Mouse (Mus musculus): ENCODE measurements around the gene Bdh2. TPM values are rescaled to one million over a fixed set of nuclear protein-coding genes. Genes with fewer than 3 reads are reported as not detected.
A peak's percentile ranks its signal among the peaks of the same experiment; 100 is the strongest.

The Bdh2 gene
- 2.7 and 4.0 TPM in 2 replicates for polyA plus RNA-seq (2012; rRNA removed)

- DNase-seq (ENCODE audit: extremely low spot score in 1 of 2, low spot score in 1 of 2): peak; percentile 58 to 89
These were observed at the start of gene Bdh2 for GRCm38 (mm10) chr3:135280669-135281415. TSS of gene Bdh2 (plus strand) at chr3:135281221.

GRCm38 (mm10) chr3:135232058-135232457 lies 49.0 kb upstream of the Bdh2 start:
- DNase-seq (ENCODE audit: extremely low spot score in 1 of 2, low spot score in 1 of 2): no peak

GRCm38 (mm10) chr3:135232462-135232861 lies 48.6 kb upstream of the Bdh2 start:
- no peak for DNase-seq (ENCODE audit: extremely low spot score in 1 of 2, low spot score in 1 of 2)

GRCm38 (mm10) chr3:135245733-135246132 lies 35.3 kb upstream of the Bdh2 start:
- peak in 1 of 2 experiments; percentile 30 for DNase-seq (ENCODE audit: extremely low spot score in 1 of 2, low spot score in 1 of 2)

DNA sequence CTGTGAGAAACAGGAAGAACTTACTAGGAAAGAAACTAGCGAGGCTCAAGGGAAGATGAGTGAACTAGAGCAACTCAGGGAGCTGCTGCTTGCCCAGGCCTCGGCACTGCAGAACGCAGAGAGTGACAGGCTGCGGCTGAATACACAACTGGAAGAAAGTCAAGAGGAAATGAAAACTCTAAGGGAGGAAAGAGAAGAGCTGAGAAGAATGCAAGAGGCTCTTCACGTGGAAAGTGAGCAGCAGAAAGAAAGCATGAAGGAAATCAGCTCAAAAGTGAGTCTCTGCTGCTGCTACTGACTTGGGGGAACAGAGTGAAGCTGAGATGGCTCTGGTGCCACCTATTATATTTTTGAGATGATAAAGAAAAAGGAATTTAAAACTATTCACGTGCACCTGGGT lies 34.2 kb upstream of the Bdh2 start:
- DNase-seq (ENCODE audit: extremely low spot score in 1 of 2, low spot score in 1 of 2): no peak

GRCm38 (mm10) chr3:135249104-135249503 lies 31.9 kb upstream of the Bdh2 start:
- no peak for DNase-seq (ENCODE audit: extremely low spot score in 1 of 2, low spot score in 1 of 2)

DNA sequence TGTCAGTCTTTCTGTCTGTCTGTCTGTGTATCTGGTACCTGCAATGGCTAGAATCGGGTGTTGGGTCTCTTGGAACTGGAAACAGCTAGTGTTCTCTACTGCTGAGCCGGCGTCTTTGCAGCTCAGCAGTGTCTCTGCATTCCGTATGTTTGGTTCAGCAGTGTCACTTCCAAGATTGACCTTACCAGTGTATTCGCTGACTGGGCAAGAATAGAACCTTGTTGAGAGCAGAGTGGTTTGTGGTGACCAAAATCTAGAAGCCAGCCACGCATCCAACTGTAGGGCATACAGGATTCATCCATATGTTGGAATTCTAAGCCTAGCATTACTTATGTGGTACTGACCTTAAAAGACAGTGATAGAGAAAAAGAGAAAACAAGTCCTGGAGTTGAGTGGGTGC lies 29.2 kb upstream of the Bdh2 start:
- no peak for DNase-seq (ENCODE audit: extremely low spot score in 1 of 2, low spot score in 1 of 2)

DNA sequence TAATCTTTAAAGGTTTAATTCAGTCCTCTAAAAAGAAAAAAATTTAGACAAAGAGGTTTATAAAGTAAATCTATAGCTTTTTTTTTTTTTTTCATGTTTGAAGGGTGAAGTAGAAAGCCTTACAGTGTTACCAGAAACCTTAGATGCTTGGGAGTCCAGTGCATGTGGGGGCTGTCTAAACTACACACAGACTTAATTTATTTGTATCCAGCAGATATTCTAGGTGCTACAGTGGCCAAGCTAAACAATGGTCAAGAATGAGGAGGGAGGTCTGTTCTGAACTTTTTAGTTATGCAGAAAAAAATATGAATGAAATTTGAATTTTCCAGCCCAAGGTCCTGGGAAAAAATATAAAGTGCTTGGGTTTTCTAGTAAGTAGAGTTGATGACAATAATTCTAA lies 26.2 kb upstream of the Bdh2 start:
- DNase-seq (ENCODE audit: extremely low spot score in 1 of 2, low spot score in 1 of 2): no peak

DNA sequence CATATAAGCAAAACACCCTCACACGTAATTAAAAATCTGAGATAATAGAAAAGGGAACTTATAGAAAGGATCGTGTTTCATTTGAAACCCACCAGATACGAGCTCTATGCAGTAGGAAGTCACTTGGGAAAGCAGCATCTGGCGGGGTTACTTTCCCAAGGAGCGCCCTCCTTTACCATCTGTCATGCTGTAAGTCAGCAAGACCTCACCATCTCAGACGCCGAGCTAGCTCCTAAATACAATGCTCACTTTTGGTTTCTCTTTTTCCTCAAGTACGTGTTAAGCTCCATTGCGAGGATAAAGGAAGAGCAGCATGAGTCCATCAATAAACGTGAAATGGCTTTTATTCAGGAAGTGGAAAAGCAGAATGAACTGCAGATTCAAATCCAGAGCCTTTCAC lies 22.1 kb upstream of the Bdh2 start:
- DNase-seq (ENCODE audit: extremely low spot score in 1 of 2, low spot score in 1 of 2): peak in 1 of 2 experiments; percentile 9

DNA sequence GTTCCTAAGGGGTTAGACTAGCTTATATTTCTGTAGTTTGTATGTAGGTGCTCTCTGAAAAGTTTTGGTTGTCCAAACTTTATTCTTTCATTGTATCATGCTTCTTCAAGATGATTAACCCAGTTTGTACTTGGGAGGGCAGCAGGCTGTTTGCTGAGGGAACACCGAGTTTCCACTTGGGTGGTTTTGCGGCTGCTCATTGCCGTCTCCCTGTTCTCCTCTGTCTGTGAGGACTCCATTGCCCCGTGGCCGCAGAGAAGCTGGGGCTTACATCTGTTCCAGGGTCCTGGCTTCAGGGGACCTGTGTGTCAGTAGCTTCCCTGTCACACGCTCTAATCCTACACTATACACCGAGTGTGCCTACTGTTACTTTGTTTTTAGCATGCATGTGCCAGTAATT lies 20.8 kb upstream of the Bdh2 start:
- no peak for DNase-seq (ENCODE audit: extremely low spot score in 1 of 2, low spot score in 1 of 2)

GRCm38 (mm10) chr3:135268616-135269015 lies 12.4 kb upstream of the Bdh2 start:
- DNase-seq (ENCODE audit: extremely low spot score in 1 of 2, low spot score in 1 of 2): no peak

GRCm38 (mm10) chr3:135269391-135269990 lies 11.5 kb upstream of the Bdh2 start:
- DNase-seq (ENCODE audit: extremely low spot score in 1 of 2, low spot score in 1 of 2): no peak

GRCm38 (mm10) chr3:135272627-135273026 lies 8.4 kb upstream of the Bdh2 start:
- no peak for DNase-seq (ENCODE audit: extremely low spot score in 1 of 2, low spot score in 1 of 2)

DNA sequence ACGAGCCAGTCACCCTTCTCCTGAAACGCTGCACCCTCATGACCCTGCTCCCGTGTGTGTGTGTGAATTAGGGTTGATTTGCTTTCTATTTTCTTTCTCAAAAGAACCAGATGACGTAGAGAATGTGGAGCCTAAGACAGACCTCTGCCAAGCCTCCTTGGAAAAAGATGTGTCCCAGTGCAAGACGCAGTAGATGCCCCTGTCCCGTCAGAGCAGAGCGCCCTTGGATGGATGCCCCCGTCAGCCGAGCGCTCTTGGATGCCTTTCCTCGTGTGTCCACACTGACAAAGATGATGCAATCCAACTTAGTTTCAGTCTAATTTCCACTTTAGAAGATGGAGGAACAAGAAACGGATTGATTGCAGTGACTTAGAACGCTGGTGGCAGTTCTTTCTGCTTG lies 8.0 kb upstream of the Bdh2 start:
- DNase-seq (ENCODE audit: extremely low spot score in 1 of 2, low spot score in 1 of 2): no peak

DNA sequence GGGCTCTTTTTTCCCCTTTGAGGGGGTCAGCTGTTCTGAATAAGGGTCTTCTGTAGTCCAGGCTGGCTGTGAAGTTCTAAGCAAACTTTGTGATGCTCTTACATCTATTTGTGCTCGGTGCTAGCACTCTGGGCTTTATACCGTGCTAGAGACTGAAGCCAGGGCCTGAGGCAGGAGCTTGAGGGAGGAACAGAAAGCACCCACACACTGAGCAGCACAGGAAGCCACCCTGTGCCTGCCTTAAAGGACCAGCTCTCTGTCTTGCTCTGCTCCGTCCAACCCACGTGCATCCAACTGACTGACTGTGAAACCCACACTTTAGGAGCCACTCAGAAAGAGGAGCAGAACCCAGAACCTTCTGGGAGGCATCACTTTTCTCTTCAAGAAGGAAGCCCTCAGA lies 861 bp upstream of the Bdh2 start:
- no peak for DNase-seq (ENCODE audit: extremely low spot score in 1 of 2, low spot score in 1 of 2)

DNA sequence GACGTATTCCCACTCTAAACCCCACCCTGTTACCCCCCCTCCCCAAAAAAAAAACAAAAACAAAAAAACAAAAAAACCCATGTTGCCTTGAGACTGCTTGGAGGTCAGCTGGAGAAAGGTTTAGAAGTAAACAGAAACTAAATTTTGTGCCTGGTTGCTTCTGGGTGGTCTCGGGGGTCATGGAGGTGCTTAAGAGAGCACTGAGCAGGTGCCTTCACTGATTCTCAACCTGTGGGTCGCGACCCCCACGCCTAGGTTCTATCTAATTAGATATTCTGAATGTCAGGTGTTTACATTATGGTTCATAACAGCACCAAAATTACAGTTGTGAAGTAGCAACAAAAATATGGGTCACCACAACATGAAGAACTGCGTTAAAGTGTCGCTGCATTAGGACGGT lies 680 bp downstream of the Bdh2 start:
- no peak for DNase-seq (ENCODE audit: extremely low spot score in 1 of 2, low spot score in 1 of 2)

- DNase-seq (ENCODE audit: extremely low spot score in 1 of 2, low spot score in 1 of 2): no peak
These were observed 4.2 kb downstream of the Bdh2 start for GRCm38 (mm10) chr3:135285256-135285655.

DNA sequence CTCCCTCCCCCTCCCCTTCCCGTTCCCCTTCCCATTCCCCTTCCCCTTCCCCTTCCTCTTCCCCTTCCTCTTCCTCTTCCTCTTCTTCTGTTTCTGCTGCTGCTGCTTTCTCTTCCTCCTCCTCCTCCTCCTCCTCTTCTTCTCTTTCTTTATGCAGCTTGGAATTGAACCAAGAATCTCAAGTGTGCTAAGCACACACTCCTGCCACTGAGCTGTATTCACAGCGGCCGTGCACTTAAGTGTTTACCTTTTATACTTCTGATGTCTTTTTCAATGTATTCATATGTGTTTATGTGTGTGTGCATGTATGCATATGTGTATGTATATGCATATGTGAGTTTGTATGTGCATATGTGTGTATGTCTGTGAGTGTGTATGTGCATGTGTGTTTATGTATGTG lies 4.8 kb downstream of the Bdh2 start:
- no peak for DNase-seq (ENCODE audit: extremely low spot score in 1 of 2, low spot score in 1 of 2)

- no peak for DNase-seq (ENCODE audit: extremely low spot score in 1 of 2, low spot score in 1 of 2)
These were observed 7.2 kb downstream of the Bdh2 start for GRCm38 (mm10) chr3:135288138-135288750.

DNA sequence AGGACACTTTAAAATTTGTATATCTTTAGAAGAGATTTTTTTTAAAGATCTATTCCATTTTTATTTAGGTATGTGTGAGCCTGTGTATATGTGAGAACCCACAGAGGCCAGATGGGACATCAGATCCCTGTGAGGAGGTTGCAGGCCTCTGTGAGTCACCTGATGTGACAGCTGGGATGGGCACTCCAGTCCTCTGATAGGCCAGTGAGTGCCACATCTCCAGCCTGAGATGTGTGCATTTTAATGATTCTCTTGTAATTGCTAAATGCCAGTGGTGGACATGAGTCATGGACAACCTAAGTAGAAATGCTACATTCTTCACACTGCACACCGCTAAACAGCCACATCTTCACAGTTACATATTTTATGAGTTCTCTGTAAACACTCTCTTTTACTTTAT lies 8.1 kb downstream of the Bdh2 start:
- DNase-seq (ENCODE audit: extremely low spot score in 1 of 2, low spot score in 1 of 2): no peak

- DNase-seq (ENCODE audit: extremely low spot score in 1 of 2, low spot score in 1 of 2): peak; percentile 28 to 70
These were observed 9.4 kb downstream of the Bdh2 start for GRCm38 (mm10) chr3:135290249-135290894.
